Mouse (Mus musculus): ENCODE data around the gene Sult1a1. TPM values are rescaled to one million over a fixed set of nuclear protein-coding genes. Genes with fewer than 3 reads are reported as not detected.
"Not testable (repeated sequence)": the region's sequence is repeated elsewhere in the genome, so short reads cannot be mapped to it uniquely, and the experiment has no call there.

The Sult1a1 gene
- polyA plus RNA-seq, 1 experiment from 2014 or later, result 11.0 TPM

- DNase-seq (ENCODE audit: low spot score), result no peak
Measured at GRCm38 (mm10) chr7:126697838-126698237, 21.6 kb upstream of the Sult1a1 start.

- no peak for DNase-seq (ENCODE audit: low spot score)
Measured at GRCm38 (mm10) chr7:126696886-126697285, 20.7 kb upstream of the Sult1a1 start.

GRCm38 (mm10) chr7:126696303-126696702 is 20.1 kb upstream of the Sult1a1 start:
- no peak for DNase-seq (ENCODE audit: low spot score)

- DNase-seq (ENCODE audit: low spot score), result peak; percentile 97
Measured at GRCm38 (mm10) chr7:126695631-126696207, 19.5 kb upstream of the Sult1a1 start, which contains the start of gene Slx1b. Gene Slx1b (minus strand): TSS chr7:126695784.

- DNase-seq (ENCODE audit: low spot score), result peak; percentile 83
Measured at GRCm38 (mm10) chr7:126695210-126695611, 19.0 kb upstream of the Sult1a1 start, which contains the start of gene Bola2. Gene Bola2 (plus strand): TSS chr7:126695401.

- no peak for DNase-seq (ENCODE audit: low spot score)
Measured at GRCm38 (mm10) chr7:126694441-126695051, 18.3 kb upstream of the Sult1a1 start.

- DNase-seq (ENCODE audit: low spot score), result no peak
Measured at GRCm38 (mm10) chr7:126693781-126694180, 17.5 kb upstream of the Sult1a1 start.

- peak; percentile 90 for DNase-seq (ENCODE audit: low spot score)
Measured at GRCm38 (mm10) chr7:126693256-126693655, 17.0 kb upstream of the Sult1a1 start.

- DNase-seq (ENCODE audit: low spot score), result no peak
Measured at GRCm38 (mm10) chr7:126692426-126692825, 16.2 kb upstream of the Sult1a1 start.

- DNase-seq (ENCODE audit: low spot score), result no peak
Measured at GRCm38 (mm10) chr7:126691676-126692075, 15.4 kb upstream of the Sult1a1 start.

- no peak for DNase-seq (ENCODE audit: low spot score)
Measured at GRCm38 (mm10) chr7:126690737-126691136, 14.5 kb upstream of the Sult1a1 start.

- no peak for DNase-seq (ENCODE audit: low spot score)
Measured at GRCm38 (mm10) chr7:126689021-126689420, 12.8 kb upstream of the Sult1a1 start.

GRCm38 (mm10) chr7:126688156-126688555 is 11.9 kb upstream of the Sult1a1 start:
- DNase-seq (ENCODE audit: low spot score), result not testable (repeated sequence)

- no peak for DNase-seq (ENCODE audit: low spot score)
Measured at GRCm38 (mm10) chr7:126681221-126681620, 5.0 kb upstream of the Sult1a1 start.

- no peak for DNase-seq (ENCODE audit: low spot score)
Measured at GRCm38 (mm10) chr7:126679683-126680082, 3.5 kb upstream of the Sult1a1 start.

- DNase-seq (ENCODE audit: low spot score), result no peak
Measured at GRCm38 (mm10) chr7:126678545-126679341, 2.5 kb upstream of the Sult1a1 start.

GRCm38 (mm10) chr7:126676631-126677220 is 494 bp upstream of the Sult1a1 start:
- no peak for DNase-seq (ENCODE audit: low spot score)

GRCm38 (mm10) chr7:126675104-126675503 is 1.1 kb downstream of the Sult1a1 start:
- DNase-seq (ENCODE audit: low spot score), result no peak

- DNase-seq (ENCODE audit: low spot score), result no peak
Measured at GRCm38 (mm10) chr7:126672111-126672510, 4.1 kb downstream of the Sult1a1 start.

- DNase-seq (ENCODE audit: low spot score), result no peak
Measured at GRCm38 (mm10) chr7:126670152-126670551, 6.1 kb downstream of the Sult1a1 start.

GRCm38 (mm10) chr7:126668452-126668851 is 7.8 kb downstream of the Sult1a1 start:
- no peak for DNase-seq (ENCODE audit: low spot score)
